Mouse (Mus musculus) monocyte, adult 5-6 weeks (primary cell): ENCODE measurements around the gene Tex47. TPM values are rescaled to one million over a fixed set of nuclear protein-coding genes. Genes with fewer than 3 reads are reported as not detected.

Experiments
- ATAC-seq: fragments of 153-309, 156-312 bp; replicated peaks from 2 replicates; pipeline ENCODE4 v1.8.0; 2017; ENCODE audit warnings: mild to moderate bottlenecking; ENCODE audit not compliant: low TSS enrichment, insufficient number of reproducible peaks, severe bottlenecking, poor library complexity, low FRiP score
- total RNA-seq: library from RNA; stranded (forward); fragments of 200-1000, 200-491, 200-594 nt; gene quantifications from 3 replicates; pipeline ENCODE4 v1.2.3, GENCODE M21; 2017

Gene Tex47
- not detected in 3 replicates for total RNA-seq

DNA sequence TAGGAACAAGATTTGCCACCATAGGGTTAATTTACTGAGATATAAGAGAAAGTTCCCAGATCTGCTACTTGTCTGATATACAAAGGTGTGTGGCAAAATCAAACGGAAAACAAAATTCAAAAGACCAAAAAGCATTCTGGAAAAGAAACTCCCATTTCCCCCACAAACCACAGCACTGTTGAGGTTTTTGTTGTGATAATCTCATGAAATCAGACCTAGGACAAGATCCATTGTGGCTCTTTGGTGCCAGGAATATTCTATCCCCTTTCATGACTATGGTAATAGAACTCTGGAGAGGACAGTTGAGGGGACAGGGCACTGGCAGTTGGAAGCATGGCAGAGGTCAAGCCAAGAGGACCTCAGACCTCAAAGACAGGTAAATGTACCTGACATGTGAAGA lies at the start of gene Tex47:
Gene Tex47, plus strand, starts transcription at position 301 of the 400 bp plus-strand sequence.
- no peak for ATAC-seq

DNA sequence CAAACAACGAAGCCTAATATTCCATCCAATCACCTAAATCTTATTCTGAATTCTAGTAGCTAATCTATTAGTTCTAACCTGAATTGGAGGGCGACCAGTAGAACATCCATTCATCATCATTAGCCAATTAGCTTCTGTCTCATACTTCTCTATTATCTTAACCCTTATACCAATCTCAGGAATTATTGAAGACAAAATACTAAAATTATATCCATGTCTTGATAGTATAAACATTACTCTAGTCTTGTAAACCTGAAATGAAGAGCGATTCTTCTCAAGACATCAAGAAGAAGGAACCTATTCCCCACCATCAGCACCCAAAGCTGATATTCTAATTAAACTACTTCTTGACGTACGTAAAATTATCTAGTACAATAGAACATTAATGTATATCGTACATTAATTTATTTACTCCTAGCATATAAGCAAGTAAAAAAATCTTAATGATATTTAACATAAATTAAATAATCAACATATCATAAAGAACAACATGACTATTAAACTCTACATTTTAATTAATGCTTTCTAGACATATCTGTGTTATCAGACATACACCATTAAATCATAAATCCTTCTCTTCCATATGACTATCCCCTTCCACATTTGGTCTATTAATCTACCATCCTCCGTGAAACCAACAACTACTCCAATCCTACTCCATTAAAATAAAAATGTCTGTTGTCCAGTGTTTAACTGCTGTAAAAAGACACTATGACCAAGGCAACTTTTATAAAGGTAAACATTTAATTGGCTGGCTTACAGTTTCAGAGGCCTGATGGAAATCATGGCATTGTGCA lies 27.1 kb upstream of the Tex47 start:
- ATAC-seq: peak; percentile 87

DNA sequence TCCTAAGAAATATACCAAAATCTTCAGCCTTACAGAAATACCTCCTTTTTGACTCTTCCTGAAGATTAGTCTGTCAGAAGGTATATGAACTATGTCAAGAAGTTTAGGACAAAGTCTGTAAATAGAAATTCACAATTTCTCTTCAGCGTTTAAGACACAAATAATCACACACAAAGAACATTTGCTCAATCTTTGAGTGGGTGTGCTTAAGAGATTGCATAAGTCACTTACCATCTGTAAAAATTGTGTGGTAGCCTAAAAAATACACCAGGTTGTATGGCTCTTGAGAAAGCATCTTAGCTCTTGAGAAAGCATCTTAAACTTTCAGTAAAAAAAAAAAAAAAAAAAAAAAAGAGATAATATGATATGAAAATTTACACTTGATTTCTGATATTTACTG lies 19.6 kb upstream of the Tex47 start:
- ATAC-seq: no peak

DNA sequence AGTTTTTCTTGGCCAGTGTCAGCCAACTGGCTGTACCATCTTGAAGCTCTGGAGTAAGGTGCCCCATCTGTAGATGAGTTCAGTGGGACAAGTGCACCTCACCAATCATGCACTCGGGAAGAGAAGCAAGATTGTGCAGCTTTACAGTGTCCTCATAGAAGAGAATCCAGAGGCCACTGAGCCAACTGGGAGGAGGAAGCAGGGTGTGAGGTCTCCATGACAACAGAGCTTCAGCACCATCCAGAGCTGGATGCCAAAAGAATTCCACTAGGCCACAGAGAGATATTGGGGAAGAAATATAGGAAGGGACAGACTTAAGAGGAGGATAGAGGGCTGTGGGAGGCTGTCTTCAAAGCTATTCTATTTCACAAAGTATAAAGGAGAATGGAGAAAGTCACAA lies 950 bp upstream of the Tex47 start:
- ATAC-seq: no peak

DNA sequence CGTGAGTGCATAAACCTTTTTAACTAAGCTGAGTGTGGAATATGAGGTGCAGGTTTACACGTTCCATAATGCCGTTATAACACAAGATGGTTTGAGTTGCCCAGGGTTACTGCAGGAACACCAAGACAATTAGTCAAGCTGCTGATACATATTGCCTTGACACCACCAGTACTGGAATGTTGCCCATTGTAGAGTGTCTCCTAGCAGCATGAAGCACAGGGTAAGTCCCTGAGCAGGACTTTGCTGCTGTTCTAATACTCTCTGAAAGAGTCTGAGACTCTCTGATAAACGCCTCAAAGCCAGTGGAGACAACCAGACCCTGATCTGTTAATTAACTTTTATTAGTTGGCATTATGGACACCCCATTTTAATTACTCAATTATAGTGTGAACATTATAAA lies 21.7 kb downstream of the Tex47 start:
- no peak for ATAC-seq

DNA sequence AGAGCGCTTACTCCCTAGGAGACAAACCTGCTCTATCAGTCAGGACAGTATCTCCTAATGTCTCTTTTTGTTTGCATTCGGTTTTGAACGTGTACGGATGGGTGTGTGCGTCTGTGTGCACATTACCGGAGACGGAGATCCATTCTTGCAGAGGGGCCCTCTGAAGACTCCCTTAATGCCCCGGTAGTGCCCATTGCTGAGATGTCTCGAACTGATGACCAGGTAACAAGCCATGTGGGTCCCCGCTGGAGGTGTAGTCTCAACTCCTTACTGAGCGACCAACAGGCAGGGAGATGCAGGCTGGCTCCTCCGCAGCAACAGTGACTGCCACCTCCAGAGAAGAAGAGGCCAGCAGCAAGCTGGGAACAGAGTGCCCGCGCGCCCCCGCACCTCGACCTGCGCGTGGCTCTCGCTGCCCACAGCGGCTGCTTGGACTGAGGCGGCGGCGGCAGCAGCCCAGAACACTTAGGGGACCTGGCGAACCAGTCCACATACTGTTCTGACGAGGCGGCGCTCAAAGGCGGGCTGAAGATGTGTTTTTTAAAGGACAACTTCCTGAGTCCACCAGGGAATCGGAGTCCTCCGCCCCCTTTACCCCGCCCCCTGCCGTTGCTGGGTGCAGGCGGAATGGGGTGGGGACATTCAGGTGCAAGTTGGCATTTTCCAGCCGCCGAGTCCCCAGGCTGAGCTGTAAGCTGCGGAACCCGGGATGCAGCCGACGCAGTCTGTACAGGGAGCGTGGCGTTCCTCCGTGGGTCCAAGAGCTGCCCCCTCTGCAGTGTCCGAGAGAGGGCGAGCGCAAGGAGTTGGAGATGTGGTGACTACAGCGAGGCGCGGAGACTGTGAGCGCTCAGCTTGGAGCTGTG lies 40.5 kb downstream of the Tex47 start, which contains the start of gene Zfp804b:
Gene Zfp804b, minus strand, starts transcription at position 612 of the 866 bp plus-strand sequence.
- no peak for ATAC-seq

DNA sequence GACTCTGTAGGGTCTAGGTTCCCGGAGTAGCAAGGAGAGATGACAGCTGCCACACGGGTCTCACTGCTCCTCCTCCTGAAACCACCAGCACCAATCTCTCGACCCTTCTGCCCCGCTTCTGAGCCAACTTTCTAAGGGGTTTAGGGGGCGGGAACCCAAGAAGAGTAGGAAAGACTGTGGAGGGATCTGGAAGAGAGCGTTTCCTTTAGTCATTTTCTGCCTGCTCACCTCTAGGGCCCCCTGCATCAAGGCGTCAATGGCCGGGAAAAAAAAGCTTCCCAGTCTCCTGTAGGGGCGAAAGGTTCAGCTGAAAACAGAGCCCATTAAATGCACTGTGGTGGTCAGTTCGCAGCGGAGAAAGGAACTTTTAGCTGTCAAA lies 41.1 kb downstream of the Tex47 start:
- no peak for ATAC-seq

Other genes starting within 250 kb of the Tex47 start
- not detected in 3 replicates for gene Zfp804b, start 40.6 kb downstream of the Tex47 start, total RNA-seq